Mouse (Mus musculus): ENCODE results near the gene Taf10. TPM values are rescaled to one million over a fixed set of nuclear protein-coding genes. Genes with fewer than 3 reads are reported as not detected.
"Not testable (repeated sequence)": the region's sequence is repeated elsewhere in the genome, so short reads cannot be mapped to it uniquely, and the experiment has no call there.

Taf10 gene
- polyA plus RNA-seq, 1 experiment from 2014 or later: 110 TPM

DNA sequence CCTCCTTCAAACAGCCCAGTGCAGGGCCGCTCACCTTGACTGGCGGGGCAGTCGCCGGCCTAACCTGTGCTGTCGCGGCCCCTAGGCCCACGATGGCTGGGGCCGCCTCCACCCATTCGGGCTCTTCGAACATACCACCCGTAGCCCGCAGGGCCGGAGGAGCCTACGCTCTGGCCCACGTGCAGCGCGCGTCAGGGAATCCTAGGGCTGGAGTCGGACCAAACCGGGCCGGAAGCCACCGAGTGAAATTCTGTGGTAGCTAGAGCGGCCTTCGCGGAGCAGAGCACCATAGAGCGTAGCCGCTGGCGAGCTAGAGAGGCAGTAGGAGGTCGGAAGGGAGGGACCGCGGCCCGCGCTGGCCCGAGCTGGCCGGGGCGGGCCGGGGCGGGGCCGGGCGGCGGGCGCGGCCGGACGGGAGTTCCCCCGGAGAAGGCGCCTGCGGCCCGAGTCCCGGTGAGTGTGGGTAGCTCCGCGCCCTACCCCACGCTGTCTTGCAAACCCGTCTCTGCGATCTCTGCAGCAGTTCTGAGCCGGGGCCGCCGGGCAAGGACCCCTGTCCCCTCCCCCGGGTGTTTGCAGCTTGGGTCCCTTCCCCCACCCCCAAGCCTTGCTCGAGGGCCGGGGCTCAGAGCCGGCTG lies 7.8 kb downstream of the Taf10 start, which contains the start of gene Ilk:
Gene Ilk, plus strand, starts transcription at position 329 of the 638 bp plus-strand sequence.
- peak; percentile 97 for ATAC-seq (ENCODE audit: low FRiP score, low read depth)
- peak within 1 kb of the TSS; percentile 73 for H3K4me3 ChIP-seq
- H3K9ac ChIP-seq: peak within 1 kb of the TSS; percentile 82
- H3K27ac ChIP-seq (replicated peaks): peak within 1 kb of the TSS; percentile 80
- WGBS: under 1% methylated on average over 58 of the region's 62 CpGs
- peak within 1 kb of the TSS; percentile 89 for H3K4me2 ChIP-seq
- H3K36me3 ChIP-seq: peaks cover 44% of the 10 kb centered on the region
- H3K27me3 ChIP-seq: no peaks in the 10 kb centered on the region
- no peaks in the 10 kb centered on the region for H3K9me3 ChIP-seq
- peaks cover 35% of the 10 kb centered on the region for H3K4me1 ChIP-seq (replicated peaks)

DNA sequence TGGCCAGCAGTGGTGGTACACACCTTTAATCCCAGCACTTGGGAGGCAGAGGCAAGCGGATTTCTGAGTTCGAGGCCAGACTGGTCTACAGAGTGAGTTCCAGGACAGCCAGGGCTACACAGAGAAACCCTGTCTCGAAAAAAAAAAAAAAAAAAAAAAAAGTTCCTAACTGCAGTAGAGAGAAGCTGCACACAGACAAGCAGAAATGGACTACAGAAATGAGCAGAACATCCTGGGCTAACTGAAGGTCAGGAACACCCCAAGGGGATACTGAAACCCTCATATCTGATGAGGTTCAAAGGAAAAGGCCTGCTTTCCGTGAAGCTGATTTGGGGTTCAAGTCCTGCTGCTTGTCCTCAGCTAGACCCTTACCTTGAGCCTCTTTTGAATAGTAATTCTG lies 8.7 kb downstream of the Taf10 start:
- ATAC-seq (ENCODE audit: low FRiP score, low read depth): not testable (repeated sequence)
- H3K4me3 ChIP-seq: peak overlapping the region; percentile 73

DNA sequence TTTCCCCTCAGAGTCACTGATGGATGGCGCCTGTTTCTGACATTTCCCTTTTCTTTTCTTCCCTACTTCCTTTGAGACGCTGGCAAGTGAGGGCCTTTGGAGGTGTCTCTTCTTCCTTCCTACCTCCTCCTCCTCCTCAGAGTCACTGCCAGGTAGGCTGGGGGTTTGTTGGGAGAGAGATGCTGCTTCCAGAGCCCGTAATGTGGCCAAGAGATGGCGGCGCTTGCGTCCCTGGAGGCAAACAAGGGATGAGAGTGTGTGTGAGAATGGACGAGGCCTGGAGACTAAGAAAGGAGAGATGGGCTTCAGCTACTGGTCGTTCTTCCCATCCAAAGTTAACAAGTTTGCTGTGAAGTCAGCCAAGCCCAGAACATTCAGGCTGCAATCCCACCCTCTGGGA lies 9.3 kb downstream of the Taf10 start:
- no peaks in the 10 kb centered on the region for H3K27me3 ChIP-seq
- no peak overlapping the region for H3K27ac ChIP-seq (replicated peaks)
- H3K4me2 ChIP-seq: peak overlapping the region; percentile 89; the same call in 1 of the 2 replicates
- no peaks in the 10 kb centered on the region for H3K9me3 ChIP-seq
- 83% methylated on average over 8 of the region's 8 CpGs for WGBS
- ATAC-seq (ENCODE audit: low FRiP score, low read depth): no peak
- H3K4me3 ChIP-seq: no peak overlapping the region
- H3K9ac ChIP-seq: no peak overlapping the region
- H3K36me3 ChIP-seq: peaks cover 38% of the 10 kb centered on the region
- peaks cover 35% of the 10 kb centered on the region for H3K4me1 ChIP-seq (replicated peaks)

More for the DNA sequence above, 8.7 kb downstream of the Taf10 start:
- Histone ChIP-seq H3K4me2 (peak overlapping the region; percentile 89), H3K36me3 (peaks cover 38% of the 10 kb centered on the region), H3K4me1 (replicated peaks) (peaks cover 35% of the 10 kb centered on the region), H3K9ac (peak overlapping the region; percentile 82; the same call in 1 of the 2 replicates)
- not testable (repeated sequence) for H3K27ac ChIP-seq (replicated peaks); H3K27me3 ChIP-seq; H3K9me3 ChIP-seq
- WGBS: 63% methylated on average over 4 of the region's 4 CpGs

DNA sequence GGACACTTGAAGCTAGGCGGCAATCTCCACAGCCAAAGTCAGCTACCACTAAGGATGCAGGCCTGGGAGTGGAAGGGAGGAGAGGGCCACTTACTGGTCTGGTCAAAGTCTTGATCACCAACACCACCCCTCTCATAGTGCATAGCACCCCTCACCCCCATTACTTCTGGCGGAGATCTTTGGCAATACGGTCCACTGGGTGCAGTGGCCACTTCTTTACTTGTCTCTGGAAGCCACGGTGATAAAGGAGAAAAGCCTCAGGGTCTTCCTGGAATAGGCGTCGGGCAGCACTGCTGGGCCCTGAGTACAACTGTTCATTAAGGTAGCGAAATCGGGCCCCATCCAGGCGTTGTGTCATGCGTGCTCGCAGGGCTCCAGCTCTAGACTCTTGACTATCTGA lies 10.3 kb downstream of the Taf10 start:
- no peaks in the 10 kb centered on the region for H3K27me3 ChIP-seq
- peaks cover 45% of the 10 kb centered on the region for H3K36me3 ChIP-seq
- H3K4me2 ChIP-seq: no peak overlapping the region
- no peak overlapping the region for H3K4me3 ChIP-seq
- H3K27ac ChIP-seq (replicated peaks): no peak overlapping the region
- no peaks in the 10 kb centered on the region for H3K9me3 ChIP-seq
- no peak overlapping the region for H3K9ac ChIP-seq
- ATAC-seq (ENCODE audit: low FRiP score, low read depth): no peak
- 97% methylated on average over 11 of the region's 11 CpGs for WGBS
- peaks cover 33% of the 10 kb centered on the region for H3K4me1 ChIP-seq (replicated peaks)

DNA sequence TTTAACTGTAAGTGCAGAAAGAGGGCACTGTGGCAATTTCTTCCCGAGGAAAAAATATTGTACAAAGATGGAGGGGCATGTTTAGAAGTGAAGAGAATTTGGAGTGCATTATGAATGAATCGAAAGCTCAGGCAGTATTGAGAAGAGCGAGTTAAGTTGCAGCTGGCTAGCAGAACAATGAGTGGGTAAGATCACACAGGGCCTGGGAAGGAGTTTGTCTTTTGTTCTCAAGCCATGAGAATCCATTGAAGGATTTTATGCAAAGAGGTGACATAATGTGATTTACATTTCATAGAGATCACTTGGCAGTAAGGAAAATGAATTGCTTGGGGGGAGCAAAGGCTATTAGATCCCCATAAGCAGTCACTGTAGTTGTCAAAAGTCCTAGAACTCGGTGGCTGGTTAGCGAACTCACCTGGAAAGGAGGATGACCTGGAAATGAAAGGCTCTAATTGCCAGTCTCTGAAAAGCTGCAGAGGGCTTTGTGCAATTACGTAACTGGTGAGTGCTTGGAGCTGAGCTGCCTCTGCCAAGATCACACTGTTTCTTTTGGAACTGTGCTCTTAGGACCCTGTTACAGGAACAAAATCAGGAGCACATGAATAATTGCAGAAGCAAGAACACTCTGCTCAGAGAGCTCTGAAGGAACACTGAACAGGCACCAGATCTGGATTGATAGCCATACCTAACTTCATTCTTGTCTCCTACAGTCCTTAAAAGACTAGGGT lies 15.3 kb downstream of the Taf10 start:
- H3K27ac ChIP-seq (replicated peaks): 0 out of 2 replicates have a peak overlapping the region, but pooled peaks have one; percentile 2
- ATAC-seq (ENCODE audit: low FRiP score, low read depth): no peak
- peaks cover 3% of the 10 kb centered on the region; the same call in 1 of the 2 replicates for H3K4me1 ChIP-seq (replicated peaks)

DNA sequence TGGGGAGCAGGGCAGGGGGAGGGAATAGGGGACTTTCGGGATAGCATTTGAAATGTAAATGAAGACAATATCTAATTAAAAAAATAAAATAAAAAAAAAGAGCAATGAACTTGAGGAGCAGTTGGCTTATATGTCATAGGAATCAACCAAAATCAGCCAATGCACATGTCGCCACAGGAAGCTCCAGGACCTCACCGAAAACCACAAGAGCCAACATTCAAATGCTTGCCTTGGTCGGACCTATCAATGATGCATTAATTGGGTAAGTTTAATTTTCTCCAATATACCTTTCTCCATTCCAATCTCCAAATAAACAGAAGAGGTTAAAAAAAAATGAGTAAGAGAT lies 17.2 kb downstream of the Taf10 start:
- Histone ChIP-seq H3K27ac (replicated peaks) (no peak overlapping the region), H3K27me3 (no peaks in the 10 kb centered on the region), H3K4me1 (replicated peaks) (peaks cover 3% of the 10 kb centered on the region; the same call in 1 of the 2 replicates), H3K4me3 (no peak overlapping the region), H3K36me3 (peaks cover 19% of the 10 kb centered on the region), H3K9me3 (no peaks in the 10 kb centered on the region), H3K9ac (no peak overlapping the region), H3K4me2 (no peak overlapping the region)
- 93% methylated on average over 4 of the region's 4 CpGs for WGBS
- no peak for ATAC-seq (ENCODE audit: low FRiP score, low read depth)

More for the DNA sequence above, 15.3 kb downstream of the Taf10 start:
- no peaks in the 10 kb centered on the region for H3K9me3 ChIP-seq
- H3K4me2 ChIP-seq: no peak overlapping the region
- no peaks in the 10 kb centered on the region for H3K27me3 ChIP-seq
- no peak overlapping the region for H3K4me3 ChIP-seq
- H3K9ac ChIP-seq: no peak overlapping the region
- WGBS: 40% methylated on average over 6 of the region's 6 CpGs
- peaks cover 37% of the 10 kb centered on the region for H3K36me3 ChIP-seq

DNA sequence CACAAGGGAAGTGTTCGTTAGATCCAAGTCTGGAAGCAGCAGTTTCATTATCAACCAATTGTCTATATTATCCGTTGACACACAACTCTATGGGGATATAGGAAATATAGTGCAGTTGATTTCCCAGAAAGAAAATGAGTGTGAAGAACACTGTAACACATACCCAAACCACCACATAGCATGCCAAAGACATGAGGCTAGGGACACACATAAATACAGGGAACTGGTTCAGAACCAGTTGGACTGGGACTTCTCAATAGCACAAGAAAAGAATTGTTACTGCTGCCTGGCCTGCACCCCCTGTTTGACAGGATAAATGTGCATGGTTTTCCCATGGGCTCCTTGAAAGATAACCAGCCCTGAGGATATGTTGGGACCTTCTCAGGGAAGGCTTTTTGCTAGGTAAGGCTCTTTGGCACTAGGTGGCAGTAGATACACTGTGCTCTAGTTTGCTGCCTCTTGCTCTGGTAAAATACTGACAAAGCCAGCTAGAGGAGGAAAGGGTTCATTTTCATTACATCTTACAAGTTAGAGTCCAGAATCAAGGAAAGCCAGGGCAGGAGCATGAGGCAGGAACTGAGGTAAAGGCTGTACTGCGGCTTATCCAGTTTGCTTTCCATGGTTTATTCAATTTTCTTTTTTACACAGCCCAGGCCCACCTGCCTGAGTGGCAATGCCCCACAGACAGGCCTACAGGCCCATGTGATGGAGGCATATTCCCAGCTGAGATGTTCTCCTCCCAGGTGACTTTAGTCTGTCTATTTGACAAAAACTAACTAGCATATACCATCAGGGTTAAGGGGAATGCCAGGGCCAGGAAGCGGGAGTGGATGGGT lies 17.8 kb downstream of the Taf10 start:
- 0 out of 2 replicates have a peak overlapping the region, but pooled peaks have one; percentile 19 for H3K27ac ChIP-seq (replicated peaks)
- 80% methylated on average over 4 of the region's 4 CpGs for WGBS
- H3K4me1 ChIP-seq (replicated peaks): peaks cover 3% of the 10 kb centered on the region; the same call in 1 of the 2 replicates
- H3K27me3 ChIP-seq: no peaks in the 10 kb centered on the region
- H3K4me2 ChIP-seq: no peak overlapping the region
- no peaks in the 10 kb centered on the region for H3K9me3 ChIP-seq
- H3K36me3 ChIP-seq: peaks cover 13% of the 10 kb centered on the region
- no peak overlapping the region for H3K9ac ChIP-seq
- ATAC-seq (ENCODE audit: low FRiP score, low read depth): peak; percentile 86
- H3K4me3 ChIP-seq: no peak overlapping the region

DNA sequence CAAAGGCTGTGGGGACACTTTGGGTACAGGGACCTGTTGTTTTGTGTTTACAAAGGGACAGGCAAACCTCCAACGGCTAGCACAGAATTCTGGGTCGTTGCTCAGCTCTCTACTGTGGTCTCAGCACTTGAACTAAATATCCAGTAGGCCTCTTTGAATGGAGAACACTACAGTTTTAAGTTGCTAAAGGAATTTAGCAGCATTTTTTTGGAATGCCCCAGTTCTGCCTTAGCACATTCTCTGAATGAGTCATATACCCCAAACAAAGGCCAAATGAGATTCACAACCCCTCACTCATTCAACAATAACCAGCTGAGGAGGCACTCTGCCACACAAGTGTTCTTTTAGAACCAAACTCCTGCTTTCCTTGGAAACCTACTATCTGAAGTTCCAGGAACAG lies 22.2 kb downstream of the Taf10 start:
- Histone ChIP-seq H3K4me3 (no peak overlapping the region), H3K4me2 (no peak overlapping the region), H3K9me3 (no peaks in the 10 kb centered on the region), H3K27ac (replicated peaks) (no peak overlapping the region), H3K9ac (no peak overlapping the region), H3K36me3 (no peaks in the 10 kb centered on the region), H3K4me1 (replicated peaks) (peaks cover 3% of the 10 kb centered on the region; the same call in 1 of the 2 replicates), H3K27me3 (no peaks in the 10 kb centered on the region)
- WGBS: 83% methylated on average over 2 of the region's 2 CpGs
- ATAC-seq (ENCODE audit: low FRiP score, low read depth): no peak

DNA sequence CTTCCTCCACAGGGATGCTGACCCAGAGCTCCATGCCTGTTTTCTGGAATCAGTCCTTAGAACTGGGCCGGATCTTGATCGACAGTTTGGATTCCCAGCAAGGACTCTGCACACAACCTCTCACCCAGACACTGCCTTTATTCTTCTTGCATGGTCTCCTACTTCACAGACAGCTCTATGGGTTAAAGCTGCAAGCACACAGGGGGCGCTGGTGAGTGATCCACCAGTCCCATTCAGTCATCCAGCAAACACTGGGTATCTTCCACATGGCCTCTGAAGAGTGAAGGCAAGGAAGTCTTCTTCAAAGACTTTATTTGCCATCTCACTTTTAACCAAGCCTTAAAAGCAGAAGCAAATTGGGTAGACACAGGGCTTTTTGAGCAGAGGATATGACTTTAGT lies 28.8 kb downstream of the Taf10 start:
- Histone ChIP-seq H3K4me1 (replicated peaks) (no peaks in the 10 kb centered on the region), H3K9ac (no peak overlapping the region), H3K36me3 (no peaks in the 10 kb centered on the region), H3K4me2 (no peak overlapping the region), H3K4me3 (no peak overlapping the region), H3K9me3 (no peaks in the 10 kb centered on the region), H3K27ac (replicated peaks) (no peak overlapping the region), H3K27me3 (no peaks in the 10 kb centered on the region)
- WGBS: 67% methylated on average over 3 of the region's 3 CpGs
- no peak for ATAC-seq (ENCODE audit: low FRiP score, low read depth)

DNA sequence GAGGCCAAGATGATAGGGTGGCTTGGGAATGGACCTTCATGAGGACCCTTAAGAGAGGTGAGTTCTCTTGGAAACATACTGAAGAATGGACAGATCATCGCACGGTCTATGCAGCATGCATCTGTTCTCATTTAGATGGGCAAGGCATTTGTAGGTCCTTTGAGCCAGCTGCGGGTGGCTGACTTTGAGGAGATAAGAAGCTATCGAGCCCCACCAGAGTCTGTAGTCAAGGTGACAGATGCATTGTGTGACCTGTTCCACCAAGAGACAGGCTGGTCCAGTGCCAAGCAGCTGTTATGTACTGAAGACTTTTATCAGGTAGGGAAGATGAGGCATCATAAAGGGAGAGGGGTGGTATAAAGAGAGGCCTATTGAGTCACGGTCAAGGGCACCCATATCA lies 35.4 kb downstream of the Taf10 start:
- Histone ChIP-seq H3K27me3 (no peaks in the 10 kb centered on the region), H3K36me3 (no peaks in the 10 kb centered on the region), H3K9me3 (no peaks in the 10 kb centered on the region), H3K4me1 (replicated peaks) (no peaks in the 10 kb centered on the region), H3K27ac (replicated peaks) (no peak overlapping the region), H3K9ac (no peak overlapping the region), H3K4me2 (no peak overlapping the region), H3K4me3 (no peak overlapping the region)
- 92% methylated on average over 5 of the region's 5 CpGs for WGBS
- no peak for ATAC-seq (ENCODE audit: low FRiP score, low read depth)

DNA sequence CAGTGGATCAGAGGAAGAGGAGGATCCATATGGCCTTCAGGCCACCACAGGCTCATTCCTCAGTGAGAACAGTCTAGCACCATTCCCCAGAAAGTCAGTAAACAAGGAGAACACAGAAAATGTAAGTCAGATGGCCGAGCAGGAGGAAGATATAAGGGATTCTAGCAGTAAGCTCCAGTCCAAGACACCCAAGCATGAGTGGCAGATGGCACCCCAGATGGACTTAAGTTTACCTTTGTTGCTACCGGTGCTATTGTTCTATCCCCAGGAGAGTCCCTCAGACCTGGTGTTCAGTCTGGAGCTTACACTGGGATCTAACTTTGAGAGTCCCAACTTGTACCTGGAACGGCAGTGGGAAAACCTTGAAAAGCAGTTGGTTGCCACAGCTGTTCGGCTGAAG lies 40.3 kb downstream of the Taf10 start:
- Histone ChIP-seq H3K4me1 (replicated peaks) (no peaks in the 10 kb centered on the region), H3K9ac (no peak overlapping the region), H3K27ac (replicated peaks) (no peak overlapping the region), H3K4me3 (no peak overlapping the region), H3K9me3 (no peaks in the 10 kb centered on the region), H3K4me2 (no peak overlapping the region), H3K36me3 (no peaks in the 10 kb centered on the region), H3K27me3 (no peaks in the 10 kb centered on the region)
- WGBS: 88% methylated on average over 4 of the region's 4 CpGs
- no peak for ATAC-seq (ENCODE audit: low FRiP score, low read depth)

DNA sequence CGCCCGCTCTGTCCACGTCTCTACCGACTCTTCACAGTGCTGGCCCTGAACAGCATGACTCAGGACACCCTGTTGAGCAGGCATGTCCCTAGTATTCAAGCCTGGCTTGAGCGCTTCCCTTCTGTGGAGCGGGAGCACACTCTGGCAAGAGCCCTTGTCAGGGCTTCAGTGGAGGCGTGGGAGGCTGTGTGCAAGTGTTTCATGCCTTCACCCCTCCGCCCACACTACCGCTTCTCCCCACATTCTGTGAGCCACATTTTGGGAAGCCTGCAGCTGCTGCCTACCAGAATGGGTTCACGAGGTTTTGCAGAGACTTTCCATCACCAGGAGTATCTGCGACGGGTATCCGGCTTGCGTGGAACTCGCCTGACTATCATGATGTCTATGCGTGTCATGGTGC lies 41.0 kb downstream of the Taf10 start:
- 86% methylated on average over 16 of the region's 16 CpGs for WGBS
- ATAC-seq (ENCODE audit: low FRiP score, low read depth): no peak
- H3K27me3 ChIP-seq: no peaks in the 10 kb centered on the region
- no peaks in the 10 kb centered on the region for H3K4me1 ChIP-seq (replicated peaks)
- H3K4me3 ChIP-seq: no peak overlapping the region
- no peak overlapping the region for H3K4me2 ChIP-seq
- no peak overlapping the region for H3K27ac ChIP-seq (replicated peaks)
- no peaks in the 10 kb centered on the region for H3K9me3 ChIP-seq
- H3K36me3 ChIP-seq: no peaks in the 10 kb centered on the region
- H3K9ac ChIP-seq: no peak overlapping the region
